Mouse (Mus musculus): ENCODE data around the gene Clcnka. TPM values are rescaled to one million over a fixed set of nuclear protein-coding genes. Genes with fewer than 3 reads are reported as not detected.
A peak's percentile ranks its signal among the peaks of the same experiment; 100 is the strongest.

Gene Clcnka
- polyA plus RNA-seq, 1 experiment from 2014 or later = 0.80 TPM

- no peak overlapping the region for H3K4me3 ChIP-seq (ENCODE audit: low read depth, low read length)
- H3K27ac ChIP-seq (ENCODE audit: low read depth) = no peak overlapping the region
- 66% methylated on average over 12 of the region's 12 CpGs for WGBS
- no peaks in the 10 kb centered on the region for H3K4me1 ChIP-seq (ENCODE audit: insufficient read depth)
- no peak for TF ChIP-seq CTCF (IDR thresholded peaks at IDR 0.05; ENCODE audit: low read depth)
- H3K4me2 ChIP-seq = no peak overlapping the region
- DNase-seq (no peak), ATAC-seq (ENCODE audit: insufficient read depth) (no peak)
- H3K27me3 ChIP-seq (ENCODE audit: insufficient read depth, low read length) = no peaks in the 10 kb centered on the region
- no peaks in the 10 kb centered on the region for H3K9me3 ChIP-seq (ENCODE audit: low read depth, low read length)
- H3K36me3 ChIP-seq (ENCODE audit: insufficient read depth) = no peaks in the 10 kb centered on the region
- no peak overlapping the region for H3K9ac ChIP-seq
Observed at GRCm38 (mm10) chr4:141391293-141391692, 7.2 kb downstream of the Clcnka start.

GRCm38 (mm10) chr4:141389366-141390150 lies 9.0 kb downstream of the Clcnka start:
- no peaks in the 10 kb centered on the region for H3K9me3 ChIP-seq (ENCODE audit: low read depth, low read length)
- no peak for TF ChIP-seq CTCF (IDR thresholded peaks at IDR 0.05; ENCODE audit: low read depth)
- H3K4me1 ChIP-seq (ENCODE audit: insufficient read depth) = no peaks in the 10 kb centered on the region
- peaks cover 3% of the 10 kb centered on the region for H3K27me3 ChIP-seq (ENCODE audit: insufficient read depth, low read length)
- H3K4me3 ChIP-seq (ENCODE audit: low read depth, low read length) = no peak overlapping the region
- no peaks in the 10 kb centered on the region for H3K36me3 ChIP-seq (ENCODE audit: insufficient read depth)
- DNase-seq (no peak), ATAC-seq (ENCODE audit: insufficient read depth) (no peak)
- WGBS = 70% methylated on average over 18 of the region's 18 CpGs
- no peak overlapping the region for H3K4me2 ChIP-seq
- H3K9ac ChIP-seq = no peak overlapping the region
- H3K27ac ChIP-seq (ENCODE audit: low read depth) = no peak overlapping the region

GRCm38 (mm10) chr4:141387933-141388332 lies 10.6 kb downstream of the Clcnka start:
- no peak for TF ChIP-seq CTCF (IDR thresholded peaks at IDR 0.05; ENCODE audit: low read depth)
- Histone ChIP-seq H3K9ac (no peak overlapping the region), H3K9me3 (ENCODE audit: low read depth, low read length) (no peaks in the 10 kb centered on the region), H3K4me1 (ENCODE audit: insufficient read depth) (no peaks in the 10 kb centered on the region), H3K4me2 (no peak overlapping the region), H3K27ac (ENCODE audit: low read depth) (no peak overlapping the region), H3K36me3 (ENCODE audit: insufficient read depth) (no peaks in the 10 kb centered on the region), H3K4me3 (ENCODE audit: low read depth, low read length) (no peak overlapping the region), H3K27me3 (ENCODE audit: insufficient read depth, low read length) (peaks cover 20% of the 10 kb centered on the region)
- no peak for DNase-seq
- WGBS = 56% methylated on average over 5 of the region's 5 CpGs
- ATAC-seq (ENCODE audit: insufficient read depth) = no peak

GRCm38 (mm10) chr4:141387093-141387784 lies 11.3 kb downstream of the Clcnka start:
- Histone ChIP-seq H3K27ac (ENCODE audit: low read depth) (no peak overlapping the region), H3K4me1 (ENCODE audit: insufficient read depth) (peaks cover 3% of the 10 kb centered on the region; the same call in 1 of the 2 replicates), H3K36me3 (ENCODE audit: insufficient read depth) (no peaks in the 10 kb centered on the region), H3K4me3 (ENCODE audit: low read depth, low read length) (no peak overlapping the region), H3K4me2 (no peak overlapping the region), H3K27me3 (ENCODE audit: insufficient read depth, low read length) (peaks cover 25% of the 10 kb centered on the region), H3K9ac (no peak overlapping the region), H3K9me3 (ENCODE audit: low read depth, low read length) (no peaks in the 10 kb centered on the region)
- WGBS = 18% methylated on average over 5 of the region's 5 CpGs
- peak; percentile 38; the same call in 1 of the 2 replicates for ATAC-seq (ENCODE audit: insufficient read depth)
- peak; percentile 94 for DNase-seq
- TF ChIP-seq CTCF (IDR thresholded peaks at IDR 0.05; ENCODE audit: low read depth) = peak; percentile 89

- no peak for DNase-seq
- Histone ChIP-seq H3K27me3 (ENCODE audit: insufficient read depth, low read length) (peaks cover 25% of the 10 kb centered on the region), H3K4me2 (no peak overlapping the region), H3K36me3 (ENCODE audit: insufficient read depth) (no peaks in the 10 kb centered on the region), H3K27ac (ENCODE audit: low read depth) (no peak overlapping the region), H3K9me3 (ENCODE audit: low read depth, low read length) (no peaks in the 10 kb centered on the region), H3K4me3 (ENCODE audit: low read depth, low read length) (no peak overlapping the region), H3K4me1 (ENCODE audit: insufficient read depth) (peaks cover 6% of the 10 kb centered on the region; the same call in 1 of the 2 replicates), H3K9ac (no peak overlapping the region)
- 0 out of 2 replicates have a peak, but pooled peaks have one; percentile 19 for TF ChIP-seq CTCF (IDR thresholded peaks at IDR 0.05; ENCODE audit: low read depth)
- no peak for ATAC-seq (ENCODE audit: insufficient read depth)
- 68% methylated on average over 7 of the region's 7 CpGs for WGBS
Observed at GRCm38 (mm10) chr4:141386150-141386549, 12.4 kb downstream of the Clcnka start.

GRCm38 (mm10) chr4:141385275-141385674 lies 13.2 kb downstream of the Clcnka start:
- 0% methylated on average over 7 of the region's 7 CpGs for WGBS
- DNase-seq (peak; percentile 83), ATAC-seq (ENCODE audit: insufficient read depth) (no peak)
- Histone ChIP-seq H3K36me3 (ENCODE audit: insufficient read depth) (no peaks in the 10 kb centered on the region), H3K9me3 (ENCODE audit: low read depth, low read length) (no peaks in the 10 kb centered on the region), H3K27me3 (ENCODE audit: insufficient read depth, low read length) (peaks cover 25% of the 10 kb centered on the region), H3K4me2 (no peak overlapping the region), H3K4me3 (ENCODE audit: low read depth, low read length) (no peak overlapping the region), H3K9ac (no peak overlapping the region), H3K4me1 (ENCODE audit: insufficient read depth) (peaks cover 6% of the 10 kb centered on the region; the same call in 1 of the 2 replicates), H3K27ac (ENCODE audit: low read depth) (no peak overlapping the region)
- TF ChIP-seq CTCF (IDR thresholded peaks at IDR 0.05; ENCODE audit: low read depth) = peak; percentile 95

GRCm38 (mm10) chr4:141382406-141382805 lies 16.1 kb downstream of the Clcnka start:
- peak overlapping the region; percentile 48 for H3K9ac ChIP-seq
- peak; percentile 22; the same call in 1 of the 2 replicates for ATAC-seq (ENCODE audit: insufficient read depth)
- peaks cover 25% of the 10 kb centered on the region for H3K27me3 ChIP-seq (ENCODE audit: insufficient read depth, low read length)
- H3K27ac ChIP-seq (ENCODE audit: low read depth) = no peak overlapping the region
- no peaks in the 10 kb centered on the region for H3K9me3 ChIP-seq (ENCODE audit: low read depth, low read length)
- peak; percentile 42 for TF ChIP-seq CTCF (IDR thresholded peaks at IDR 0.05; ENCODE audit: low read depth)
- H3K4me2 ChIP-seq = peak overlapping the region; percentile 69
- peak overlapping the region; percentile 35 for H3K4me3 ChIP-seq (ENCODE audit: low read depth, low read length)
- peaks cover 6% of the 10 kb centered on the region; the same call in 1 of the 2 replicates for H3K4me1 ChIP-seq (ENCODE audit: insufficient read depth)
- H3K36me3 ChIP-seq (ENCODE audit: insufficient read depth) = no peaks in the 10 kb centered on the region
- peak; percentile 61 for DNase-seq
- under 1% methylated on average over 25 of the region's 25 CpGs for WGBS

Measured in lung, embryonic 14.5 days (tissue).